Mouse (Mus musculus) hindbrain, embryonic 15.5 days (tissue): ENCODE measurements around the gene Fgfr2. TPM values are rescaled to one million over a fixed set of nuclear protein-coding genes. Genes with fewer than 3 reads are reported as not detected.
A peak's percentile ranks its signal among the peaks of the same experiment; 100 is the strongest.

Experiments
- ATAC-seq: fragments of 200-750 bp; cut with Nextera tagmentation; 2 replicates; pipeline ENCODE4 v1.8.0; 2017; ENCODE audit warnings: low read depth, moderate number of reproducible peaks, moderate TSS enrichment; ENCODE audit not compliant: low FRiP score
- H3K27ac ChIP-seq: fragments of 300-500 bp; sonication (generic); replicated peaks from 2 replicates; pipeline ENCODE4 v1.5.1; 2015; ENCODE audit warnings: mild to moderate bottlenecking, inconsistent platforms
- H3K27me3 ChIP-seq: fragments of 300-500 bp; sonication (generic); 2 replicates; pipeline ENCODE4 v1.6.1; 2015; ENCODE audit warnings: control low read depth, inconsistent platforms
- H3K36me3 ChIP-seq: fragments of 300-500 bp; sonication (generic); 2 replicates; pipeline ENCODE4 v1.6.1; 2015; ENCODE audit warnings: control low read depth, inconsistent platforms
- H3K4me1 ChIP-seq: fragments of 300-500 bp; sonication (generic); replicated peaks from 2 replicates; pipeline ENCODE4 v1.6.1; 2015; ENCODE audit warnings: control low read depth, inconsistent platforms
- H3K4me2 ChIP-seq: fragments of 300-500 bp; sonication (generic); 2 replicates; pipeline ENCODE4 v1.6.1; 2015; ENCODE audit warnings: moderate library complexity, mild to moderate bottlenecking, inconsistent platforms
- H3K4me3 ChIP-seq: fragments of 300-500 bp; sonication (generic); 2 replicates; pipeline ENCODE4 v1.5.1; 2015; ENCODE audit warnings: mild to moderate bottlenecking, inconsistent platforms
- H3K9ac ChIP-seq: fragments of 300-500 bp; sonication (generic); 2 replicates; pipeline ENCODE4 v1.6.1; 2015; ENCODE audit warnings: inconsistent platforms
- H3K9me3 ChIP-seq: fragments of 300-500 bp; sonication (generic); 2 replicates; pipeline ENCODE4 v1.6.1; 2016; ENCODE audit warnings: control low read depth, inconsistent platforms
- WGBS: fragments of 180-500 bp; shearing (Covaris S2); methylation state at CpG from one replicate; pipeline ENCODE4 v1.1.7; 2015; 5-methylcytosine and 5-hydroxymethylcytosine counted together
- polyA plus RNA-seq: library from polyadenylated mRNA; unstranded; fragments of >200 nt; fragmentation: Nextera tagmentation; extraction: Ambion mirVana; gene quantifications from 2 replicates; pipeline ENCODE4 v1.2.1, GENCODE M21; 2015

The Fgfr2 gene
- polyA plus RNA-seq, 1 experiment from 2014 or later, result 28.5 TPM

DNA sequence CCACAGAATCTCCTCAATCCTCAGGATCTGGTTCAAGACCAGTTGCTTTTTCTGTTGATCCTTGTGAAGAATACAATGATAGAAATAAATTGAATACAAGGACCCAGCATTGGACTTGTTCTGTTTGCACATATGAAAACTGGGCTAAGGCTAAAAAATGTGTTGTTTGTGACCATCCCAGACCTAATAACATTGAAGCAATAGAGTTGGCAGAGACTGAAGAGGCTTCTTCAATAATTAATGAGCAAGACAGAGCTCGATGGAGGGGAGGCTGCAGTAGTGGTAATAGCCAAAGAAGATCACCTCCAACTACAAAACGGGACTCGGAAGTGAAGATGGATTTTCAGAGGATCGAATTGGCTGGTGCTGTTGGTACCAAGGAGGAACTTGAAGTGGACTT is 173.2 kb downstream of the Fgfr2 start:
- Histone ChIP-seq H3K27ac (no peak overlapping the region), H3K27me3 (no peaks in the 10 kb centered on the region), H3K36me3 (no peaks in the 10 kb centered on the region), H3K4me2 (no peak overlapping the region), H3K9me3 (no peaks in the 10 kb centered on the region), H3K9ac (no peak overlapping the region), H3K4me3 (no peak overlapping the region), H3K4me1 (no peaks in the 10 kb centered on the region)
- ATAC-seq, result no peak
- 78% methylated on average over 4 of the region's 4 CpGs for WGBS

DNA sequence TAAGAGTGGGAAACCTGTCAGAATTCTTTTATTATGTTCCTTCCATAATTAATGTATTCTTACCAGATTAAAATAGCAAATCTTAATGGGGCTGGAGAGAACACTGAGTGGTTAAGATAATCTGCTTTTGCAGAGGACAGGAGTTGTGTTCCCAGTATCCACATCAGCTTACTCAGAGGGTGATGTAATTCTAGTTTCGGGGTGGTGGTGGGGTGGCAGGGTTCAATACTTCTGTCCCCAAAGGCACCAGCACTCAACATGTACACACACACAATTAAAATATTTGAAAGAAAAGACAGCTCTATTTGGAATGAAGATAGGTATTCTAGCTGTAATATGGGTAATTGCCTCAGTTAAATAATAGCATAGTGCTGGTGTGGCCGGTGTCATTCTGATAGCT is 182.6 kb downstream of the Fgfr2 start:
- Histone ChIP-seq H3K9ac (no peak overlapping the region), H3K27ac (no peak overlapping the region), H3K4me1 (no peaks in the 10 kb centered on the region), H3K36me3 (no peaks in the 10 kb centered on the region), H3K27me3 (no peaks in the 10 kb centered on the region), H3K4me2 (no peak overlapping the region), H3K4me3 (no peak overlapping the region), H3K9me3 (no peaks in the 10 kb centered on the region)
- 93% methylated on average over 2 of the region's 2 CpGs for WGBS
- ATAC-seq, result no peak

DNA sequence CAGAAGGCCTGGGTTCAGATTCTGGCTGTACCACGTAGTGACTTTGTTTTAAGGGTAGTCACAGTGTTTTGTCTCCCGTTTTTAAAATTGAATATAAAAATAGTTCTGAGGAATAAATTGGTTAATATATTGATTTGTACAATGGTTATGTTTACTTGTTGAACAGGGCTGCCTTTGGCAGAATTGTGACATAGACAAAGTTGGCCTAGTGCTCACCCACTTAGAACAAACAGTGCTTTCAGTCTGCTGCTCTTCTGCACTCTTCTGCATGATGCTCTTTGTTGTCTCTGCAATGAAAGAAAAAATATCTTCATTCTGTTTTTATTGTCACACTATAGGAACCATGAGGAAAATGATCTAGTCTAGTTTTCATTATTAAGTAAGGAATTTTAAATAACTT is 184.0 kb downstream of the Fgfr2 start:
- no peaks in the 10 kb centered on the region for H3K9me3 ChIP-seq
- H3K27me3 ChIP-seq, result no peaks in the 10 kb centered on the region
- no peaks in the 10 kb centered on the region for H3K36me3 ChIP-seq
- H3K4me3 ChIP-seq, result no peak overlapping the region
- H3K4me2 ChIP-seq, result no peak overlapping the region
- H3K9ac ChIP-seq, result no peak overlapping the region
- H3K27ac ChIP-seq, result no peak overlapping the region
- ATAC-seq, result no peak
- peaks cover 5% of the 10 kb centered on the region; the same call in 1 of the 2 replicates for H3K4me1 ChIP-seq
- WGBS, result 79% methylated on average over 2 of the region's 2 CpGs

DNA sequence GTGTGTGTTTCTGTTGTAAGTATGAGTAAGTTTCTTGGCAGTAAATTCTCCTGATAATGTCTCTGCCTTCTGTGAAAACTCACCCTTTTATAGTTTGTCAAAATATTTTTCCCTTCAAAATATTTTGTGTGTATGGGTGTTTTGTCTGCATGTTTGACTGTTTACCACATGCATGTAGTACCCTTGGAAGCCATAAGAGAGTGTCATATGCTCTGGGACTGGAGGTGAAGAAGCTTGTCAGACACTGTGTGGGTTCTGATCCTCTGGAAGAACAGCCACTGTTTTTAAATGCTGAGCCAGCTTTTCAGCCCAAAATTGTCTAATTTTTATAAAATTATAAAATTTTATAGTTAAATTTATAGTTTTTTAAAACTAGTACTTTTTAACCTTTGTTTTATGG is 188.4 kb downstream of the Fgfr2 start:
- Histone ChIP-seq H3K27me3 (no peaks in the 10 kb centered on the region), H3K27ac (no peak overlapping the region), H3K4me3 (no peak overlapping the region), H3K9me3 (no peaks in the 10 kb centered on the region), H3K4me2 (no peak overlapping the region), H3K36me3 (no peaks in the 10 kb centered on the region), H3K9ac (no peak overlapping the region), H3K4me1 (peaks cover 27% of the 10 kb centered on the region)
- ATAC-seq, result no peak

DNA sequence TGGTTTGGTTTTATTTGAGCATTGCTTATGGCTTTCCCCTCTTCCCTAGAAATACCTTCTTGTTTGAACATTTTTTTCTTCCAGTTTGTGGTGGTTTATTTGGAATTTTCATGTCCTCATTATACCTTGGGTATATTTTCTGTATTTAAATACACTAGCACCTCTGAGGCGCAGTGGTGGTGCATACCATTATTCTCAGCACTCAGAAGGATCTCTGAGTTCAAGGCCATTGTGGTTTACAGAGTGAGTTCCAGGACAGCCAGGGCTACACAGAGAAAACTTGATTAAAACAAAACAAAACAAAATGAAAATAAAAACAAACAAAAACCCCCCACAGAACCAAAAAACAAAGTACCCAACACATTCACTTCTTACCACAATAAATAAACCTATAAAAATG is 189.8 kb downstream of the Fgfr2 start:
- 88% methylated on average over 1 of the region's 1 CpGs for WGBS
- no peak for ATAC-seq
- Histone ChIP-seq H3K4me3 (no peak overlapping the region), H3K27me3 (no peaks in the 10 kb centered on the region), H3K9me3 (no peaks in the 10 kb centered on the region), H3K4me1 (peaks cover 29% of the 10 kb centered on the region), H3K27ac (no peak overlapping the region), H3K9ac (no peak overlapping the region), H3K36me3 (no peaks in the 10 kb centered on the region), H3K4me2 (no peak overlapping the region)

DNA sequence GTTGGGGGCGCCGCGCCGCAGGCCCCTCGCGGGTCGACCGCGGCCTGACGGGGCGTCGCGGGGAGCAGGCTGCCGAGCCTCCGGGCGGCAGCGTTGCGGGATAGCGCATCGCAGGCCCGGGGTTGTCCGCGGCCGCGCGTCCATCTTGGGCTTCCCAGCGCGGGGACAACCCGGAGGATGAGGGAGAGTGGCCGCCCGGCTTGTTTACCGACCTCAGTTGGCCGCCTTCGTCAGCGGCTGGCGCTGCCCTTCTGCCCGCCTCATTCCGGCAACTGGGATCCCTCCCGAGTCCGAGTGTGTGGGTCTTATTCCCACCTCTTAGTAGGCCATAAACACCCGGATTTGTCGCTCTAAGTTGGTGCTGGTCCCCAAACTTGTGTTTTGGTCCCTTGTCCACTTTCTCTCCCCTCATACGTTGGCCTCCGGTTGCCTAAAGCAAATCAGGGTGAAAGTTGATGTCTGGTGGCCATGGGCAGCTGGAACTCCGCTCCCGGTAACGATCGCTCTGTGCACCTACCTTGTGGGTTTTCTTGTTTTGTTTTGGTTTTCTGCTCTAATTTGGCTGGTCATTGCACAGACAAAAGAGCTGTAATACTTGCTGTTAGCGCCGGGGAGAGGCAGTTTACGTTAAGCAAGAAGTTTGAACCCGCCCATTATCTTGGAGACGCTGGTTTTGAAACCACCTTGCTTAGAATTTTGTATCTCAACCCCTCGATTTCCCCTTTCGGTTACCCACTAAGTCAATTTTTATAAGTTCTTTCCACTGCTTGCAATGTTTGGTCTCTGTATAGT is 191.4 kb downstream of the Fgfr2 start:
- no peak for ATAC-seq
- Histone ChIP-seq H3K9ac (peak overlapping the region; percentile 80), H3K27ac (peak overlapping the region; percentile 94), H3K4me2 (peak overlapping the region; percentile 85), H3K9me3 (no peaks in the 10 kb centered on the region), H3K27me3 (no peaks in the 10 kb centered on the region), H3K4me3 (peak overlapping the region; percentile 75), H3K36me3 (no peaks in the 10 kb centered on the region), H3K4me1 (peaks cover 29% of the 10 kb centered on the region)
- WGBS, result under 1% methylated on average over 29 of the region's 55 CpGs

DNA sequence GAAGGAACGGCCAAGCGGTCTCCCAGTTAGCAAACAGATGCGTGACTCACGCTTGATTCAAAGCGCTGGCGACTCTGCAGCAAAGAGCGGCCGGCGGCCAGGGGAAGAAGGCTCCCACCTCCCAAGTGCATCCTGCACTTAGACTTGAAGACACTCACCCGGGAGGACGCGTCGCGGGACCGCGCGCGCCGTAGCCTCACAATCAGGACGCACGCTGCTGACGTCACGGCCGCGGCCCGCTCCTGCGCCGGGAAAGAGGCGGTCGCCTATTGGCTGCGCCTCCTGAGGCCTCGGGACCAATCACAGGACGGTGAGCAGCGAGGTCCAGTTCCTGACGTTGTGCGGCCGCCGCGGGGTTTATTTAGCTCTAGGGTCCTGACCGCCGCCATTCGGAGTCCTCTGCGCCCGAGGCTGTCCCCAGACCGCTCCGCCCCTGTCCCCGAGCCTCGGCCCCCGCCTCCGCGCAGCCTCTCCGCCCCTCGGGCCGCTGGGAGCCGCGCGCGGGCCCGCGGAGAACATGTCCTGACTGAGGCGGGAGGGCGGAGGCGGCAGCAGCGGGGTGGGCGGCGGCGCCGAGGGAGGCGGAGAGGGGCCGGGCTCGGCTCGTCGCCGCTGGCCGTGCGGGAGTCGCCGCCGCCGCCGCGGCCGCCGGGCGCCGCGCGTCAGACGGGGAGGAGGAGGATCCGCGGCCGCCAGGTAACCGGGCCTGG is 192.1 kb downstream of the Fgfr2 start, which contains the start of gene Zranb1:
Zranb1 (plus strand) TSS at position 293 of the 710 bp plus-strand sequence.
- no peaks in the 10 kb centered on the region for H3K27me3 ChIP-seq
- peak within 1 kb of the TSS; percentile 75 for H3K4me3 ChIP-seq
- H3K4me1 ChIP-seq, result peaks cover 29% of the 10 kb centered on the region
- H3K9ac ChIP-seq, result peak within 1 kb of the TSS; percentile 80
- peak within 1 kb of the TSS; percentile 94 for H3K27ac ChIP-seq
- no peaks in the 10 kb centered on the region for H3K36me3 ChIP-seq
- peak; percentile 99 for ATAC-seq
- under 1% methylated on average over 72 of the region's 93 CpGs for WGBS
- peak within 1 kb of the TSS; percentile 85 for H3K4me2 ChIP-seq
- H3K9me3 ChIP-seq, result no peaks in the 10 kb centered on the region

DNA sequence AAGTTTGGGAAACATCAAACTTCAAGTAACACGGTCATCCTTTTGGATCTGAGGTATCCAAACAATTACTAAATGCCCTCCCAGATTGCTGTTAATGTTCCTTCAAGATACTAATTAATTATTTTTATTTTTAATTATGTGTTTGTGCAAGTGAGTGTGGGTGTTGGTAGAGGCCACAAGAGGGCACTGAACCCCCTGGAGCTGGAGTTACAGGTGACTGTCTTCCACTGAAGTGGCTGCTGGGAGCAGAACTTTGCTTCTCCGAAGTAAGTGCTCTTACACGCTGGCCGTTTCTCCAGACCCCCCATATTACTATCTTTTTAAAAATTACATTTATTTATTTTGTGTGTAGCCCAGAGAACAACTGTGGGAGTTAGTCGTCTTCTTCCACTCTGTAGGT is 193.1 kb downstream of the Fgfr2 start:
- peak overlapping the region; percentile 63 for H3K4me2 ChIP-seq
- H3K4me3 ChIP-seq, result peak overlapping the region; percentile 75
- H3K27ac ChIP-seq, result no peak overlapping the region; the same call in 1 of the 2 replicates
- H3K9ac ChIP-seq, result peak overlapping the region; percentile 57
- H3K4me1 ChIP-seq, result peaks cover 29% of the 10 kb centered on the region
- no peaks in the 10 kb centered on the region for H3K9me3 ChIP-seq
- ATAC-seq, result no peak
- no peaks in the 10 kb centered on the region for H3K27me3 ChIP-seq
- no peaks in the 10 kb centered on the region for H3K36me3 ChIP-seq
- 90% methylated on average over 5 of the region's 5 CpGs for whole genome bisulfite sequencing

DNA sequence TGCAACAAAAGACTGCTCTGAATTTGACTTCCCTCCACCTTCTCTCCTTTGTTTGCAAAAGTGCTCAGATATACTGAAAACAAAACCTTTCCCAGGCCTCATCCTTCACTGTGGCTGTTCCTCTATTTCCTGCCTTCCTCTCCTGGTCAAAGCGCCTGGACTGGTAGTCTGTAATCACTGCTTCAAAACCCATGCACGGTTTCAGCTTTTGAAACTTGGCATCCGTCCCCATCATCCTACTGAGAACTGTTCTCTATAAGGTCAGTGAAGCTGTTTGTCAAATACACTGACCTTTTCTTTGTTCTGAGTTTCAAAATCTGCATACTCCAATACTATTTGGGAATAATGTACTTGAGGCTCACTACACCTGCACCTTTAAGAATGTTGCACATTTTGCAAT is 195.9 kb downstream of the Fgfr2 start:
- no peak for ATAC-seq
- H3K9ac ChIP-seq, result no peak overlapping the region
- no peak overlapping the region for H3K4me2 ChIP-seq
- H3K27me3 ChIP-seq, result no peaks in the 10 kb centered on the region
- no peak overlapping the region for H3K27ac ChIP-seq
- WGBS, result 55% methylated on average over 3 of the region's 3 CpGs
- H3K4me3 ChIP-seq, result no peak overlapping the region
- no peaks in the 10 kb centered on the region for H3K9me3 ChIP-seq
- no peaks in the 10 kb centered on the region for H3K36me3 ChIP-seq
- peaks cover 13% of the 10 kb centered on the region for H3K4me1 ChIP-seq

DNA sequence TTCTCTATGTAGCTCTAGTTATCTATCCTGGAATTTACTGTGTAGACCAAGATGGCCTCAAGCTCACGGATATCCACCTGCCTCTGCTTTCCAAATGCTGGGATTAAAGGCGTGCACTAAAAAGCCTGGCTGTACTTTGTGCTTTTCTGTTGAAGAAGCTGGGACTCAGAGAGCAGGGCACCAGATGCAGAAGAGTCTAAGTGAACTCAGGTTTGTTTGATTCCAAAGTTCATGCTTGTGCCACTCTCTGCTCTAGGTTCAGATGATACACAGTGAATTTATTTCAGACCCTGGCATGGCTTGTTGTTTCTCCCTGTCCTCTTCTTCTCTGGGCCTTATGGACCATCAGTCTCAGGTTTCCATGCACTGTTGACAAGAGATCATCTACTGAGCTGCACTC is 197.9 kb downstream of the Fgfr2 start:
- H3K27ac ChIP-seq, result no peak overlapping the region
- ATAC-seq, result no peak
- H3K36me3 ChIP-seq, result no peaks in the 10 kb centered on the region
- no peaks in the 10 kb centered on the region for H3K27me3 ChIP-seq
- no peak overlapping the region for H3K4me2 ChIP-seq
- 79% methylated on average over 2 of the region's 2 CpGs for WGBS
- H3K4me1 ChIP-seq, result peaks cover 7% of the 10 kb centered on the region
- H3K9ac ChIP-seq, result no peak overlapping the region
- no peak overlapping the region for H3K4me3 ChIP-seq
- H3K9me3 ChIP-seq, result no peaks in the 10 kb centered on the region

DNA sequence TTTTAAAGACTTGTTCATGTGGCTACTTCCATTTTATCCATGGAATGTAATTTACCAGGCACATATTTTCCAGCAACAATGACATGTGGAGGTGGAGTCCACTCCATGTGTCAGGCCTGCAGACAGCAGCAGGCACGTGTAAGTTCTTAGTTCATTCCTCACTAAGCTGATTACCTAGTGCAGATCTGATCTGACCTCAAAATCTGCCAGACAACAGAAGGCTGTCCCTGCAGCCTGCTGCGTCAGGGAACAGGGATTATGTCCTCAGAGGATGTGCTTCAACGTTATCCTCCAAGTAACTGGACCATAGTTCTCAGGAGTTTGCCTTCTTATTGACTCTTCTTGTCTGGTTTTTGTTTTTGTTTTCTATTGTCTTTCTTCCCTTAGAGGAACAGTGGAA is 201.2 kb downstream of the Fgfr2 start:
- ATAC-seq, result no peak
- H3K9me3 ChIP-seq, result no peaks in the 10 kb centered on the region
- no peaks in the 10 kb centered on the region for H3K4me1 ChIP-seq
- no peak overlapping the region for H3K27ac ChIP-seq
- 65% methylated on average over 3 of the region's 3 CpGs for WGBS
- no peaks in the 10 kb centered on the region for H3K27me3 ChIP-seq
- no peak overlapping the region for H3K4me3 ChIP-seq
- H3K4me2 ChIP-seq, result no peak overlapping the region
- no peaks in the 10 kb centered on the region for H3K36me3 ChIP-seq
- no peak overlapping the region for H3K9ac ChIP-seq

DNA sequence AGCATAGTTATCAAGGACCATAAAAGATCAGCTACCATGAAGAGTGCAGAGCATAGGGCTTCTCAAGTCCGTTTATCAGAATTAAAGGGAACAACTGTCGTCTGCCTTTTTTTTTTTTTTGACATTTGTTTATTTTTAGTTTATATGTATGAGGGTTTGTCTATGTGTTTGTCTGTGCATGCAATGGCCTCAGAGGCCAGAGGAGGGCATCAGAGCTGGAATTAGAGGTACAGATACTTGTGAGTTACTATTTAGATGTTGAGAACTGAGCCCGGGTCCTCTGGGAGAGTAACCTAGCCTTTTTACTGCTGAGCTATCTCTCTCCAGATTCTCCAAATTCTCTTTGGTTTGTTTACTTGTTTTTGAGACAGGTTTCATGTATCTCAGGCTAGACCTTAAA is 219.4 kb downstream of the Fgfr2 start:
- no peak for ATAC-seq
- H3K27ac ChIP-seq, result no peak overlapping the region
- no peak overlapping the region for H3K4me3 ChIP-seq
- no peaks in the 10 kb centered on the region for H3K4me1 ChIP-seq
- H3K9ac ChIP-seq, result no peak overlapping the region
- H3K4me2 ChIP-seq, result no peak overlapping the region
- H3K36me3 ChIP-seq, result no peaks in the 10 kb centered on the region
- WGBS, result 82% methylated on average over 3 of the region's 3 CpGs
- no peaks in the 10 kb centered on the region for H3K27me3 ChIP-seq
- H3K9me3 ChIP-seq, result no peaks in the 10 kb centered on the region
